Mouse (Mus musculus) heart, embryonic 12.5 days (tissue): Measurements from ENCODE around the gene 4930535I16Rik. TPM values are rescaled to one million over a fixed set of nuclear protein-coding genes. Genes with fewer than 3 reads are reported as not detected.
"Not testable (repeated sequence)": the region's sequence is repeated elsewhere in the genome, so short reads cannot be mapped to it uniquely, and the experiment has no call there.

Experiments used
- ATAC-seq: fragments of 200-750 bp; cut with Nextera tagmentation; 2 replicates; pipeline ENCODE4 v1.8.0; 2017; ENCODE audit warnings: moderate TSS enrichment, moderate library complexity; ENCODE audit not compliant: insufficient number of reproducible peaks, low FRiP score
- H3K27ac ChIP-seq: fragments of 300-500 bp; sonication (generic); 2 replicates; pipeline ENCODE4 v1.5.1; 2016; ENCODE audit warnings: mild to moderate bottlenecking, moderate library complexity; ENCODE audit not compliant: poor library complexity, severe bottlenecking
- H3K27me3 ChIP-seq: fragments of 300-500 bp; sonication (generic); replicated peaks from 2 replicates; pipeline ENCODE4 v1.6.1; 2016; ENCODE audit warnings: mild to moderate bottlenecking, moderate library complexity
- H3K36me3 ChIP-seq: fragments of 300-500 bp; sonication (generic); 2 replicates; pipeline ENCODE4 v1.6.1; 2016; ENCODE audit warnings: mild to moderate bottlenecking, moderate library complexity
- H3K4me1 ChIP-seq: fragments of 300-500 bp; sonication (generic); replicated peaks from 2 replicates; pipeline ENCODE4 v1.6.1; 2016; ENCODE audit warnings: mild to moderate bottlenecking
- H3K4me2 ChIP-seq: fragments of 300-500 bp; sonication (generic); 2 replicates; pipeline ENCODE4 v1.6.1; 2016; ENCODE audit warnings: mild to moderate bottlenecking, moderate library complexity
- H3K4me3 ChIP-seq: fragments of 300-500 bp; sonication (generic); 2 replicates; pipeline ENCODE4 v1.5.1; 2016; ENCODE audit warnings: mild to moderate bottlenecking
- H3K9ac ChIP-seq: fragments of 300-500 bp; sonication (generic); 2 replicates; pipeline ENCODE4 v1.6.1; 2016; ENCODE audit warnings: mild to moderate bottlenecking, moderate library complexity
- H3K9me3 ChIP-seq: fragments of 300-500 bp; sonication (generic); replicated peaks from 2 replicates; pipeline ENCODE4 v1.6.1; 2016; ENCODE audit warnings: mild to moderate bottlenecking, moderate library complexity
- WGBS: fragments of 180-500 bp; shearing (Covaris S2); methylation state at CpG from one replicate; pipeline ENCODE4 v1.1.7; 2016; 5-methylcytosine and 5-hydroxymethylcytosine counted together
- polyA plus RNA-seq: library from polyadenylated mRNA; unstranded; fragments of >200 nt; fragmentation: Nextera tagmentation; extraction: Ambion mirVana; gene quantifications from 2 replicates; pipeline ENCODE4 v1.2.1, GENCODE M21; 2016

4930535I16Rik gene
- polyA plus RNA-seq, 1 experiment from 2014 or later, result not detected

GRCm38 (mm10) chr4:123940878-123941277, 23.1 kb upstream of the 4930535I16Rik start:
- ATAC-seq, H3K9me3 ChIP-seq, H3K27ac ChIP-seq, H3K27me3 ChIP-seq, H3K4me2 ChIP-seq, H3K4me3 ChIP-seq, H3K9ac ChIP-seq, H3K4me1 ChIP-seq: not testable (repeated sequence)
- 74% methylated on average over 7 of the region's 7 CpGs for WGBS
- H3K36me3 ChIP-seq, result peaks cover 14% of the 10 kb centered on the region

- Histone ChIP-seq H3K9ac (no peak overlapping the region), H3K36me3 (peaks cover 24% of the 10 kb centered on the region), H3K27ac (no peak overlapping the region), H3K9me3 (no peaks in the 10 kb centered on the region), H3K4me1 (no peaks in the 10 kb centered on the region), H3K4me3 (no peak overlapping the region), H3K27me3 (0 out of 2 replicates have a peak, but pooled peaks cover 5% of the 10 kb centered on the region), H3K4me2 (no peak overlapping the region)
- no peak for ATAC-seq
- 5% methylated on average over 4 of the region's 4 CpGs for WGBS
These were observed 22.0 kb upstream of the 4930535I16Rik start for GRCm38 (mm10) chr4:123939838-123940237.

- H3K36me3 ChIP-seq, result peaks cover 54% of the 10 kb centered on the region
- no peaks in the 10 kb centered on the region for H3K9me3 ChIP-seq
- no peaks in the 10 kb centered on the region for H3K4me1 ChIP-seq
These were observed 18.2 kb upstream of the 4930535I16Rik start for GRCm38 (mm10) chr4:123936059-123936458.

GRCm38 (mm10) chr4:123934306-123934705, 16.5 kb upstream of the 4930535I16Rik start:
- Histone ChIP-seq H3K4me1 (no peaks in the 10 kb centered on the region), H3K4me2 (no peak overlapping the region), H3K27me3 (no peaks in the 10 kb centered on the region), H3K4me3 (no peak overlapping the region), H3K27ac (no peak overlapping the region), H3K36me3 (peaks cover 69% of the 10 kb centered on the region), H3K9ac (no peak overlapping the region), H3K9me3 (no peaks in the 10 kb centered on the region)
- no peak for ATAC-seq
- whole genome bisulfite sequencing, result 89% methylated on average over 4 of the region's 4 CpGs

More at GRCm38 (mm10) chr4:123936059-123936458, 18.2 kb upstream of the 4930535I16Rik start:
- no peak overlapping the region for H3K9ac ChIP-seq
- ATAC-seq, result no peak
- no peak overlapping the region for H3K4me3 ChIP-seq
- H3K27me3 ChIP-seq, result no peaks in the 10 kb centered on the region
- 88% methylated on average over 7 of the region's 7 CpGs for WGBS
- H3K27ac ChIP-seq, result no peak overlapping the region
- H3K4me2 ChIP-seq, result no peak overlapping the region

- Histone ChIP-seq H3K36me3 (peaks cover 81% of the 10 kb centered on the region), H3K9me3 (no peaks in the 10 kb centered on the region), H3K27ac (no peak overlapping the region), H3K4me2 (no peak overlapping the region), H3K27me3 (no peaks in the 10 kb centered on the region), H3K4me1 (no peaks in the 10 kb centered on the region), H3K9ac (no peak overlapping the region), H3K4me3 (no peak overlapping the region)
- WGBS, result 93% methylated on average over 4 of the region's 4 CpGs
- no peak for ATAC-seq
These were observed 12.2 kb upstream of the 4930535I16Rik start for GRCm38 (mm10) chr4:123929994-123930393.

GRCm38 (mm10) chr4:123927961-123928360, 10.1 kb upstream of the 4930535I16Rik start:
- Histone ChIP-seq H3K27me3 (no peaks in the 10 kb centered on the region), H3K4me3 (no peak overlapping the region), H3K36me3 (peaks cover 81% of the 10 kb centered on the region), H3K4me1 (no peaks in the 10 kb centered on the region), H3K4me2 (no peak overlapping the region), H3K27ac (no peak overlapping the region), H3K9ac (no peak overlapping the region), H3K9me3 (no peaks in the 10 kb centered on the region)
- no peak for ATAC-seq

GRCm38 (mm10) chr4:123921055-123921565, 3.3 kb upstream of the 4930535I16Rik start:
- ATAC-seq, result no peak
- no peak overlapping the region for H3K27ac ChIP-seq
- no peaks in the 10 kb centered on the region for H3K9me3 ChIP-seq
- peaks cover 14% of the 10 kb centered on the region for H3K4me1 ChIP-seq
- no peak overlapping the region for H3K4me2 ChIP-seq
- H3K36me3 ChIP-seq, result peaks cover 46% of the 10 kb centered on the region
- WGBS, result 93% methylated on average over 4 of the region's 4 CpGs
- H3K4me3 ChIP-seq, result no peak overlapping the region
- no peaks in the 10 kb centered on the region for H3K27me3 ChIP-seq
- H3K9ac ChIP-seq, result no peak overlapping the region

- H3K4me3 ChIP-seq, result peak overlapping the region; percentile 75
- 69% methylated on average over 2 of the region's 2 CpGs for WGBS
- ATAC-seq, result no peak
- no peak overlapping the region for H3K27ac ChIP-seq
- no peaks in the 10 kb centered on the region for H3K9me3 ChIP-seq
- peaks cover 17% of the 10 kb centered on the region for H3K4me1 ChIP-seq
- H3K4me2 ChIP-seq, result peak overlapping the region; percentile 84
- peaks cover 32% of the 10 kb centered on the region for H3K36me3 ChIP-seq
- H3K9ac ChIP-seq, result peak overlapping the region; percentile 92
- no peaks in the 10 kb centered on the region for H3K27me3 ChIP-seq
These were observed 1.0 kb upstream of the 4930535I16Rik start for GRCm38 (mm10) chr4:123918851-123919250.

GRCm38 (mm10) chr4:123916748-123917547, 874 bp downstream of the 4930535I16Rik start, which contains the start of gene Rragc:
TSS of gene Rragc (plus strand) at chr4:123917446.
- Histone ChIP-seq H3K27ac (peak within 1 kb of the TSS; percentile 82), H3K9ac (peak within 1 kb of the TSS; percentile 92), H3K27me3 (no peaks in the 10 kb centered on the region), H3K4me3 (peak within 1 kb of the TSS; percentile 75), H3K4me2 (peak within 1 kb of the TSS; percentile 84), H3K36me3 (peaks cover 34% of the 10 kb centered on the region), H3K4me1 (peaks cover 17% of the 10 kb centered on the region), H3K9me3 (no peaks in the 10 kb centered on the region)
- WGBS, result under 1% methylated on average over 49 of the region's 49 CpGs
- ATAC-seq, result peak; percentile 100

- H3K9ac ChIP-seq, result no peak overlapping the region
- peaks cover 41% of the 10 kb centered on the region for H3K36me3 ChIP-seq
- no peaks in the 10 kb centered on the region for H3K27me3 ChIP-seq
- 59% methylated on average over 2 of the region's 2 CpGs for WGBS
- H3K4me3 ChIP-seq, result no peak overlapping the region
- ATAC-seq, result no peak
- no peak overlapping the region for H3K27ac ChIP-seq
- H3K9me3 ChIP-seq, result no peaks in the 10 kb centered on the region
- H3K4me1 ChIP-seq, result peaks cover 7% of the 10 kb centered on the region
- H3K4me2 ChIP-seq, result no peak overlapping the region
These were observed 5.4 kb downstream of the 4930535I16Rik start for GRCm38 (mm10) chr4:123912431-123912830.

GRCm38 (mm10) chr4:123911503-123911902, 6.3 kb downstream of the 4930535I16Rik start:
- Histone ChIP-seq H3K27ac (no peak overlapping the region), H3K4me1 (peaks cover 12% of the 10 kb centered on the region), H3K9me3 (no peaks in the 10 kb centered on the region), H3K4me3 (no peak overlapping the region), H3K27me3 (no peaks in the 10 kb centered on the region), H3K9ac (no peak overlapping the region), H3K4me2 (no peak overlapping the region), H3K36me3 (peaks cover 41% of the 10 kb centered on the region)
- 87% methylated on average over 4 of the region's 4 CpGs for WGBS
- ATAC-seq, result no peak
